Mouse (Mus musculus): Measurements from ENCODE around the gene Mindy4.

The Mindy4 gene

DNA sequence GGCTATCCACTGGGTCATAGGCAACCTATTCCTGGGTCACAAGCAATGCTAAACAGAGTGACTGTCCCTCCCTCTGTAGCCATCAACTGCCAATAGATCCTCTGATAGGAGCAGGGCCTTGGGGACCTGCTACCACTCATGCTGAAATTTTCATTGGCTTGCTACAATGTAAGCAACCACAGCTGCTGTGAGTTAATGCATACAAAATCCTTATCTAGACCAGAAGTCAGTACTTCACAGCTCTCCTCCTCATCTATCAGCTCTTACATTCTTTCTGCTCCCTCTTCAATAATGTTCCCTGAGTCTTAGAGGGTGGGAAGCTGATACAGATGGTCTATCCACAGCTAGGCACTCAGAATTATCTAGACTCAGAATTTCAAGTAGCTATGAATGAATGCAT is 163.9 kb downstream of the Mindy4 start:
- DNase-seq (ENCODE audit: low read depth, low spot score) = no peak

Data from embryo, embryonic 11.5 days (tissue).